Mouse (Mus musculus): Measurements from ENCODE around the gene Syt17.
"Not testable (repeated sequence)": the region's sequence is repeated elsewhere in the genome, so short reads cannot be mapped to it uniquely, and the experiment has no call there.

Syt17 gene

GRCm38 (mm10) chr7:118376590-118376989 lies 71.4 kb downstream of the Syt17 start:
- DNase-seq = no peak

DNA sequence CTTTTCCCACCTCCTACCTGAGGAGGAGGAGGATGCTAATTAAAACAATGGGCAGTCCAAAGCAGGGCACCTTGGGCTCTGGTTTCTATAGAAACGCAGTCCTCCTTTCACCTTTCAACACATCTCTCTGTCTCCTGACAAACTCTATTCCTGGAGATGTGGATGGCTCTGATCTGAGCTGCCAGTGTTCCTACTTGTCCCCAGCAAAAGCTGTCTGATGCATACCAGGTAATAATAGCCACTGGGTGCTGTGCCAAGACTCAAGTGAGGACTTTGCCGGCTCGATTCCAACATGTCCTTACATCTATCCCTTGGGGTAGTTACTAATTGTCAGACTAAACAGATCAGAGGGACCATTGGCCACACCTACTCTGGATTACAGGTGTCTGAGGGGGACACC lies 72.7 kb downstream of the Syt17 start:
- no peak for DNase-seq

DNA sequence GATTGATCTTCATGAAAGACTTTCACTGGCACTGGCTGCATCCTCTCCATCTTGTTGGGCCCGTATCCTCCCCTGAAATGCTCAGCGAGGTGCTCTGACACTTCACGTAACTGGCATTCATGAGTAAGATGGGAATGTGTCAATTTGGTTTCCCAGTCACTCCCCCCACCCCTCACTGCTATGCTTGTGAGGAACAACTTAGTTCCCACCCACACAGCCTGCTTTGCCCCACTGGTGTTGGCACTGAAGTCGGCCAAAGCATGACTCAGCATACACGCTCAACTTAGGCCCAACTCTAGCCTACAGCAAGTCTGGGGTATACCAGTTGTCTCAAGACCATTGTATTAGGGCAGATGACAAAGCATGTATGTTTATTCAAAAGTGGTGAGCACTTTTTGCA lies 76.7 kb downstream of the Syt17 start:
- DNase-seq = no peak

DNA sequence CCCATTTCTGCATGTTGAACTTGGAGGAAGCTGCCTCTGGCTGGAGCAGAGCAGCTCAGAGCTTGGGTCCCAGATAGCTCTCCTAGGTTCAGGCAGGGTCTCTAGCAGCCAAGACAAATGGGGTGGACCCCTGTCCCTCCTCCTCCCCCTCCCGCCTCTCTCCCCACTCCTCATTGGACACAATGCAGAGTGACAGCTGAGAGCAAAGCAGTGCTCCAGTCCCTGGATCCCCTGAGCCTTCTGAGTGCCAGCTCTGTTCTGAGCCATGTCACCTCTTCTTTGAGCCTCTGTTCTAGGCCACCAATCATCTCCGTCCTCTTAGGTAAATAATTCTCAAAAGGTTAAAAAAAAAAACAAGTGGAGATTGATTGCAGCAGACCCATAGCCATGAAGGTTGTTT lies 78.3 kb downstream of the Syt17 start:
- no peak for DNase-seq

DNA sequence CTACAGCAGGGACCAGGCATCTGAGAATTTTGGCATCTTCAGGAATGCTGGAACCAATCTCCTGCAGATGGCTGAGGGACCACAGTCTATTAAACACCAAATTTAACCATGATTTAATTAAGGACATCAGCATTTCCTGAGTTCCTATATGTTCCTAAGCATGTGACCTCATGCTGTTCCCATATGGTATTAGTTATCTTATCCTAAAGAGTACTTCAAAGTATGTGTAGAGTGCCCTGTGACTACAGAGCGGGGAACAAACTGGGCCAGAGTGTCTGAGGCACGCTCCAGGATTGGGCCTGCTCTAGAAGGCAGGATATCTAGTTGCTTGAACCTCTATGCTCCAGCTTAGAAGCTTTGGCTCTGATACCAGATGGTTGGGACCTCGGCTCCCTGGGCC lies 82.1 kb downstream of the Syt17 start:
- DNase-seq = no peak

DNA sequence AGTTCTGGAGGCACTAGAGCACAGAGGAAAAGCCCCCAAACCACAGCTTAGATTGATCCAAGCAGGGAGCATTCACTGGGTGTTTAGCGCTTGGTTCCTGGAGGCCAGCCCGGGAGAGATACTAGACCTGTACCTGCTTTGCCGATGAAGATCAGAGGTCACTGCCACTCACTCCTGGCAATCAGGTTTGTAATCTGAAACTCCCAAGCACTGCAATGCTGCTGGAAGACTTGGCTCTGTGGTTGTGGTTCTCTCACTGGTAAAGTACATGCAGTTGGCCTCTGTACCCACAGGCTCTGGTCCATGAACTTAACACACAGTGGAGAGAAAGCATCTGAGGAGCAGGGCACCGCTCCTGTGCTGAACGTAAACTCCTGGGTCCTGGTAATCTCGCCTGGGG lies 82.8 kb downstream of the Syt17 start:
- peak; percentile 13 for DNase-seq

- peak; percentile 38 for DNase-seq
Measured at GRCm38 (mm10) chr7:118364353-118365007, 83.5 kb downstream of the Syt17 start.

DNA sequence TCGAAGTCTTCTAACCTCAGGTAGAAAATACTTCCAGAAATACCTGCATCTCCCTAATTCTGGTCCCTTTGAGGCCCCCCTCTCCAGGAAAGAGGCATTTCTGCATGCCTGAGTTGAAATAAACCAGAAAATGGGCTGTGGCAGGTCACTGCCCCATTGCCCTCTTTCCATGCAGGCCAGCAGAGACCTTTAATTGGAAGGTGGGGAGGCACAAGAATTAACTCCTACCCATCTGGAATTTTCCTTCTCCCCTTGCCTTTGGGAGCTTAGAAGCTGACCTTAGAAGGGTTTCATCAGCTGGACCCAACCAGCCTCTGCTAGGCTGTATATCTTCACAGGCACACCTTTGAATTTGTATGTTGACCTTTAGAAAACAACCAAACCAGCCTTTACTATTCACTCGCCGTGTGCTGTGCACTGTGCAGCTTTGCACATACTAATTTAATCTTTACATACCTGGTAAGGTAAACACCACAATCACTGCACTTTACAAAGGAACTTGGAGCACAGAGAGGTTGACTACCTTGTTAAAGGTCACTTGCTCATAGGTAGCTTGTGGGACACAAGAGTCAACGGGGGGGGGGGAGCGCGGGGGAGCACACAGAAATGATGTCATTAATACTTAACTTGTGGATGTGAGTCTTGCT lies 84.3 kb downstream of the Syt17 start:
- DNase-seq = peak; percentile 14

- DNase-seq = no peak
Measured at GRCm38 (mm10) chr7:118362931-118363330, 85.1 kb downstream of the Syt17 start.

GRCm38 (mm10) chr7:118362258-118362657 lies 85.8 kb downstream of the Syt17 start:
- DNase-seq = no peak

DNA sequence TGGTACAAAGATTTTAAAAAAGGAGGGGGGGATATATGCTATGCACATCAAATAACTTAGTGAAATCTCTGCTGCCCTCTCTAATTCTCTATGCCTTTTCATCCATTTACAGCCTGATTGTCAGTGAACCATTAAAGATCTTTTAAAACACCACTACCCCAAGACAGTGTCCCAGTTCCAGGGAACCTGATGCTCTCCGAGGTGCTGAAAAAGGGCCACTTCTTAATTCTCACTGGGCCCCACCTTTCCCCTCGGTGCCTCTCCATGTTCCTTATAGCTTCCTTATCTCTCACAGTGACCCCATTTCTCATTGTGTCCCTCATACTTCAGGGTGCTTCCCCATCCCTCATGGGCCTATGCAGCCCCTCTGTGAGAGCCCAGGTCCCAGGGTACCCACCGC lies 89.0 kb downstream of the Syt17 start:
- DNase-seq = no peak

- DNase-seq = not testable (repeated sequence)
Measured at GRCm38 (mm10) chr7:118356410-118357005, 91.5 kb downstream of the Syt17 start.

GRCm38 (mm10) chr7:118350840-118351239 lies 97.2 kb downstream of the Syt17 start:
- DNase-seq = no peak

DNA sequence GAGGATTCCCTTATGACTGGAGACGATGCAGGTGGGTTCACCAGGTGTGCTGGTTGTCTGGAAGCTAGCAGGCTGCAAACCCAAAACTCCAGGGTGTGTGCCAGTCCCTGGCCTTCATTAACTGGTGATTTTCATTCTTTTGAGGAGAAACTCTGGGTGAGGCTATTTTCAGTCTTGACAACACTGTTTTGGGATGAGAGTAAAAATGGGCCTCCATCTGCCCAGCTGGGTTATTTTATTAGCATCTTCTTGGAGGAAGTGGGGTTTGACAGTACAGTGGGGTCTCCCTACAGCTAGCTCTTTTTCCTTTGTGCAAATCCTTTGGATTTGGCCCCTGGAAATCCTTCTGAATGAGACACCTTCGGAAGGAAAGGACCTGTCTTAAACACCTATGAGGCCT lies 101.1 kb downstream of the Syt17 start:
- DNase-seq = no peak

DNA sequence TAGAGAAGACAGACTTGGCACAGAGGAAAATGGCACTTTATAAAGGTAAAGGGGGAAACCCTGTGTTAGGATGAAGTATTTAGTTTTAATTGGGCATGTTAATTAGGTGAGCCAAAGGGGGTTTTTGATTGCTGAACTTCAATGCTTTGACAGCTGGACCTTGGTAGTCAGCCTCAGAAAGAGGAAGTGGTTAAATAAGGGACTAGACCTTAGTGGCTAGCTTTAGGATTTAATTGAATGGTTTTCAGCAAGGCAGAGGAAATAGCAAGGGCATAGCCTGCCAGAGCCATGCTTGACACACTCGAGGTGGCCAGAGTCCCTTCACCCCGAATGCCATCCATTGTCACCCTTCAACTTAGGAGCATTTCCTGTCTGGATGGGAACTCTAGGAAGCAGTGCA lies 101.6 kb downstream of the Syt17 start:
- DNase-seq = no peak

DNA sequence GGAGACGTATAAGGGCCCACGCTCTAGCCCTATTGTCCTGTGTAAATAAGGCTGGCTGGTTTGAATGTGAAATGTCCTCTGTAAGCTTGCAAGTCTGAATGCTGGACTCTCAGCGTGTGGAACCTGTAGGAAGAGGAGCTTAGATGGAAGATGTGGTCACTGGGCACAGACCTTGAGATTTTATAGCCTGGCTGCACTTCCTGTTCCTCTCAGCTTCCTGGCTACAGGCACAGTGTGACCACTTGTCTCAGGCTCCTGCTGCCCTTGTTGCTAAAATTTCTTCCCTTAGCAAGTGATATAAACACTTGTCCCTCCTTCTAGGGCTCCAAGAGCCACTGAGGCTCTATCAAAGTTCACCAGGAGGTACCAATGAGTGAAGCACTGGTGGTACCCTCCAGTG lies 102.6 kb downstream of the Syt17 start:
- DNase-seq = no peak

GRCm38 (mm10) chr7:118344701-118345100 lies 103.3 kb downstream of the Syt17 start:
- DNase-seq = no peak
